Mouse (Mus musculus) midbrain, embryonic 13.5 days (tissue): ENCODE measurements at regions not wholly inside any gene's neighbourhood (a gene's known extent, or its start where the extent isn't known, plus 50 kb on each side); places are given as distances from the start of the nearest gene placed in this dataset.
"Not testable (repeated sequence)": the region's sequence is repeated elsewhere in the genome, so short reads cannot be mapped to it uniquely, and the experiment has no call there.

Source experiments
- ATAC-seq: fragments of 200-750 bp; cut with Nextera tagmentation; 2 replicates; pipeline ENCODE4 v1.8.0; 2017; ENCODE audit warnings: mild to moderate bottlenecking, moderate TSS enrichment, moderate library complexity
- H3K27ac ChIP-seq: fragments of 300-500 bp; sonication (generic); 2 replicates; pipeline ENCODE4 v1.5.1; 2015; ENCODE audit warnings: inconsistent platforms, mild to moderate bottlenecking, moderate library complexity
- H3K27me3 ChIP-seq: fragments of 300-500 bp; sonication (generic); 2 replicates; pipeline ENCODE4 v1.6.1; 2015; ENCODE audit warnings: mild to moderate bottlenecking, inconsistent platforms
- H3K36me3 ChIP-seq: fragments of 300-500 bp; sonication (generic); 2 replicates; pipeline ENCODE4 v1.6.1; 2015; ENCODE audit warnings: mild to moderate bottlenecking, inconsistent platforms
- H3K4me1 ChIP-seq: fragments of 300-500 bp; sonication (generic); replicated peaks from 2 replicates; pipeline ENCODE4 v1.6.1; 2015; ENCODE audit warnings: inconsistent platforms
- H3K4me2 ChIP-seq: fragments of 300-500 bp; sonication (generic); replicated peaks from 2 replicates; pipeline ENCODE4 v1.6.1; 2015; ENCODE audit warnings: moderate library complexity, mild to moderate bottlenecking, inconsistent platforms
- H3K4me3 ChIP-seq: fragments of 300-500 bp; sonication (generic); replicated peaks from 2 replicates; pipeline ENCODE4 v1.5.1; 2015; ENCODE audit warnings: mild to moderate bottlenecking, inconsistent platforms
- H3K9ac ChIP-seq: fragments of 300-500 bp; sonication (generic); replicated peaks from 2 replicates; pipeline ENCODE4 v1.6.1; 2015; ENCODE audit warnings: mild to moderate bottlenecking, inconsistent platforms
- H3K9me3 ChIP-seq: fragments of 300-500 bp; sonication (generic); 2 replicates; pipeline ENCODE4 v1.6.1; 2016; ENCODE audit warnings: mild to moderate bottlenecking, inconsistent platforms
- WGBS: fragments of 180-500 bp; shearing (Covaris S2); methylation state at CpG from one replicate; pipeline ENCODE4 v1.1.7; 2015; 5-methylcytosine and 5-hydroxymethylcytosine counted together

DNA sequence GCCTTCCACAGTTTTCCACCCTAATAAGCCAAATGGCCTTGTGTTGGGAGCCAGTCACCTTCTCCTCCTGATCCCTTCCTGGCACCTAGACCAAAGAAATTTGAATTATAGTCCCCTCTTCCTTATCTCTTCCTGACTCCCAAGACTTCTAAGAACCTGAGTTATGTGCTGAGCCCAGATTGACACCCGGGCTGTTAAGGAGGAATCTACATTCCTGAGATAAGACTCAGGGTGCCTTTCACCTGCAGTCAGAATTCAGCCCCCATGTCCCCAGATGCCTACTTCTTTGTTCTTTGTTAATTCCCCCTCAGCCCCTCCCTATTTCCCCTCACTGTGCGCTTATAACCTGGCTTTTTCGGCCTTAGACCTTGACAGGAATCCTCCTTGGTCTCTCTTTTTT is 1531.6 kb upstream of the B3galt2 start:
- H3K9me3 ChIP-seq, H3K36me3 ChIP-seq, H3K4me1 ChIP-seq, ATAC-seq, H3K4me3 ChIP-seq, H3K27me3 ChIP-seq, H3K4me2 ChIP-seq, H3K27ac ChIP-seq, H3K9ac ChIP-seq: not testable (repeated sequence)
- WGBS = 35% methylated on average over 3 of the region's 3 CpGs

DNA sequence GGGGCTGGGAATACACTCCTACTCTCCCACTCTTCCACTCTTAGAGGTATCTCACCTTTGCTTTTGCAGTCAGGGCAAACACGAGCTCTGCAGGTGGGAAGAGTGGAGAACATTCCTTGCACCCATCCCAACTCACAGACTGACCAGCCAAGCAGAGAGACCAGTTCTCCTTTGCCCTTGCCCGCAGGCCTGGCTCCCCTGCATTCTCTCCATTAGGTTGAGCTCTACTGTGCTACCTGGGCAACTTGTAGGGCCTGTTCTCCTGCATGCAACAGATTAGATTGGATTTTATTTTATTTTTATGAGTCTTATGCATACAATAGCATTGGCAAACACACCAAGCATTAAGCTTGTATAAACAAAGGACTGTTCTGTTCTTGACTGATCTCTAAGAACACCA is 1483.2 kb upstream of the B3galt2 start:
- H3K36me3 ChIP-seq = no peaks in the 10 kb centered on the region
- WGBS = 75% methylated on average over 2 of the region's 2 CpGs
- no peak overlapping the region for H3K4me2 ChIP-seq
- ATAC-seq = no peak
- H3K9ac ChIP-seq = no peak overlapping the region
- no peak overlapping the region for H3K4me3 ChIP-seq
- no peaks in the 10 kb centered on the region for H3K4me1 ChIP-seq
- H3K27me3 ChIP-seq = no peaks in the 10 kb centered on the region
- H3K27ac ChIP-seq = no peak overlapping the region
- no peaks in the 10 kb centered on the region for H3K9me3 ChIP-seq

DNA sequence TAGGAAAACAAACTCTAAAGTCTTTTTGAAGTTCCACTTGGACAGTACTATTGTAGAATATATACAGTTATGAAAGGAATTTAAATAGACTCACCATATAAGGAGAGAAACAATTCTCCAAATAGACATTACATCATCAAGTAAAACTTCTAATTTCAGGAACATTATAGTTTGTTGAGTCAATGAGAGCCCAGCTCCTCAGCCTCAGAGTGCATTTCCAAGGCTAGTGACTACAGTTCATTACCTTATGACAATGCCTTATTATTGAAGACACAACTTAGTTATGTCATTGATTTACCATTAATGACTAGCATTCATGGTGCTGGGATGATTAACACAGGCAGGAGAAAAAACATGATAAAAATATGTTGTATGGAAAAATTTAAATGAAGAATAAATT is 1481.0 kb upstream of the B3galt2 start:
- no peaks in the 10 kb centered on the region for H3K27me3 ChIP-seq
- no peak overlapping the region for H3K27ac ChIP-seq
- no peak for ATAC-seq
- no peak overlapping the region for H3K4me2 ChIP-seq
- no peaks in the 10 kb centered on the region for H3K4me1 ChIP-seq
- no peaks in the 10 kb centered on the region for H3K36me3 ChIP-seq
- no peaks in the 10 kb centered on the region for H3K9me3 ChIP-seq
- no peak overlapping the region for H3K4me3 ChIP-seq
- H3K9ac ChIP-seq = no peak overlapping the region

DNA sequence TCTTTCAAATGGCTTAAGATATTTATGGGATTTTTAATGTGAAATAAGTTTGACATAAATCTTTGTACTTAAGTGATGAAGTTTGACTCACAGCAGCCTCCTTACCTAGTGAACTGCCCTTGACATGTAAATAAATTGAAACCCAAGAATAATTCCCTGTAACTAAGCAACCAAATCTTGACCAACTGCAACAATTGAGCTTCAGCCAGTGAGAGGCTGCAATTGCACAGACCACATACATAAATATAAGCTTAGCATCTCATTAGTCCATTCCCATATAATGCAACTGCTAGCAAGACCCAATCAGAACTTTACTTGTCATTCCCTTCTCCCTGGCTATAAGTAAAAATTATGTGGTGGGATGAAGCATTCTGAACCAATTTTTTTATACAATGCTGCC is 1473.5 kb upstream of the B3galt2 start:
- H3K4me1 ChIP-seq = peaks cover 4% of the 10 kb centered on the region; the same call in 1 of the 2 replicates

DNA sequence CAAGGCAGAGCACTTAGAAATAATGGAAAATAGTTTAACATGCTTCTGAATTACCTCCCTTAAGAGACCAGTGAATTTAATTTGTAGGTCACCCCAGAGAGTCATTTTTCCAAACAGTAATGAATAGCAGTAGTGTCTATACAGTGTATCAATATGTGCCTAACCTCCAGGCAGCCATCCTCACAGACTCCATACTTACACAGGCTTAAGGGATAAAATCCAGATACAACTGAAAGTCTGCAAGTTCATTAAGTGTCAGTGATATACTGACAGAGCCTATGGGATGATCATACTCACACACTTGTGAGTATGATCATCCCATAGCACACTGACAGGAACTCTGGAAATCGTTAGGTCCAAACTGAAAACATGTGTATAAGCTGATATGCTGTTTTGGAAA is 1469.3 kb upstream of the B3galt2 start:
- Histone ChIP-seq H3K27ac (no peak overlapping the region), H3K4me1 (peaks cover 4% of the 10 kb centered on the region; the same call in 1 of the 2 replicates), H3K4me2 (no peak overlapping the region), H3K4me3 (no peak overlapping the region), H3K9ac (no peak overlapping the region), H3K9me3 (no peaks in the 10 kb centered on the region), H3K36me3 (no peaks in the 10 kb centered on the region), H3K27me3 (no peaks in the 10 kb centered on the region)
- WGBS = 87% methylated on average over 1 of the region's 1 CpGs
- no peak for ATAC-seq

More for the DNA sequence above, 1473.5 kb upstream of the B3galt2 start:
- no peak overlapping the region for H3K9ac ChIP-seq
- ATAC-seq = 0 out of 2 replicates have a peak, but pooled peaks have one; percentile 40
- no peak overlapping the region for H3K4me3 ChIP-seq
- no peak overlapping the region for H3K27ac ChIP-seq
- no peaks in the 10 kb centered on the region for H3K9me3 ChIP-seq
- H3K36me3 ChIP-seq = no peaks in the 10 kb centered on the region
- H3K27me3 ChIP-seq = no peaks in the 10 kb centered on the region
- no peak overlapping the region for H3K4me2 ChIP-seq

DNA sequence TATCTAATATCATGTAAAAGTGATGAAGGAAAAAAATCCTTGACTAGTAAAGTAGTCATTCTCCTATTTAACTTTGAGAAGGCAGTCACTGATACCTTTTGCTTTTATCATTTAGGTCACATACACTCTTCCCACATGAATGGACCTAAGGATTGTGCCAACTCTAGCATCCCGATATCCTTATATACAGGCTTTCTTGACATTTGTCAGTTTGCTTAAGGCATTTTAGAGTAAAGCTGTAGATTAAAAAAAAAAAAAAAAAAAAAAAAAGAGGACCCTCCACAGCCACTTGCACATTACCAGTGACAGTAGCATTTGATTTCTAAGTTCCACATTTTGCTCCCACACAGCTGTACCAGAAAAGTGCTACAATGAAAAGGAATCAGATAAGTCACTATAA is 1425.7 kb upstream of the B3galt2 start:
- Histone ChIP-seq H3K4me2 (no peak overlapping the region), H3K36me3 (no peaks in the 10 kb centered on the region), H3K4me1 (no peaks in the 10 kb centered on the region), H3K9ac (no peak overlapping the region), H3K4me3 (no peak overlapping the region), H3K27me3 (no peaks in the 10 kb centered on the region), H3K27ac (no peak overlapping the region), H3K9me3 (no peaks in the 10 kb centered on the region)
- 0 out of 2 replicates have a peak, but pooled peaks have one; percentile 65 for ATAC-seq
- 71% methylated on average over 1 of the region's 1 CpGs for WGBS
